Mouse (Mus musculus) bone marrow, adult 2 months (tissue): Measurements from ENCODE around the gene Hba-a2.

Experiments
- CTCF ChIP-seq: fragments of 200-500 bp; IDR thresholded peaks from 2 replicates; pipeline ENCODE4 v1.5.1; 2011; ENCODE audit warnings: low read length, control low read depth; ENCODE audit not compliant: control insufficient read depth, insufficient read depth
- POLR2A ChIP-seq: fragments of 200-500 bp; IDR thresholded peaks from 2 replicates; pipeline ENCODE4 v1.6.1; 2011; ENCODE audit warnings: low read depth, mild to moderate bottlenecking, control low read depth, low read length, borderline replicate concordance; ENCODE audit not compliant: control insufficient read depth

DNA sequence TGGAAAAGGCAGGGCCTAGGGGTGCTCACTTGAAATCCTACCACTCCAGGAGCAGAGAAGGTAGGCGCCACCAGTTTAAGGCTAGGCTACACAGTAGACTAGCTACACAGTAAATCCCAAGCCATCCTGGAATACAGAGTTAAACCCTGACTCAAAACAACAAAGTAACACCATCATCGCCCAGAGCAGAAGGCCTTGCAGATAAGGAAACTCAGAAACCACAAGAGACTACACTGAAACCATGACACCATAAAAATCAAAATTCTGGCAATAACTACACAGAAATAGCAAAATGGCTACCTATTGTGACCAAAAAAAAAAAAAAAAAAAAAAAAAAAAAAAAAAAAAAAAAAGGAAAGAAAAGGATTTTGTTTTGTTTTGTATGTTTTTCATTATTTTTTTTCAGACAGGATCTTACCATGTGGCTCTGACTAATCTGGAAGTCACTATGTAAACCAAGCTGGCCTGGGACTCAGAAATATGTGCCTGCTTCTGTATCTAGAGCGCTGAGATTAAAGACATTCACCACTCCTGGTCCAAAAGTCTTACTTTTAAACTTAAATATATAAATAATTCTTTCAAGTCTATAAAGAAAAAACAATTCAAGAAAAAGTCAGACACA, 31.1 kb upstream of the Hba-a2 start:
- TF ChIP-seq CTCF: no peak
- TF ChIP-seq POLR2A: no peak
